Mouse (Mus musculus) forebrain, embryonic 12.5 days (tissue): Measurements from ENCODE around the gene Chchd10. TPM values are rescaled to one million over a fixed set of nuclear protein-coding genes. Genes with fewer than 3 reads are reported as not detected.

Experiments used
- ATAC-seq: fragments of 200-750 bp; cut with Nextera tagmentation; 2 replicates; pipeline ENCODE4 v1.8.0; 2017; ENCODE audit warnings: moderate TSS enrichment; ENCODE audit not compliant: low FRiP score
- H3K27ac ChIP-seq: fragments of 300-500 bp; sonication (generic); 2 replicates; pipeline ENCODE4 v1.5.1; 2016; ENCODE audit warnings: mild to moderate bottlenecking
- H3K27me3 ChIP-seq: fragments of 300-500 bp; sonication (generic); 2 replicates; pipeline ENCODE4 v1.6.1; 2016; ENCODE audit warnings: mild to moderate bottlenecking
- H3K36me3 ChIP-seq: fragments of 300-500 bp; sonication (generic); replicated peaks from 2 replicates; pipeline ENCODE4 v1.6.1; 2016; ENCODE audit warnings: mild to moderate bottlenecking
- H3K4me1 ChIP-seq: fragments of 300-500 bp; sonication (generic); 2 replicates; pipeline ENCODE4 v1.6.1; 2016
- H3K4me2 ChIP-seq: fragments of 300-500 bp; sonication (generic); 2 replicates; pipeline ENCODE4 v1.6.1; 2016; ENCODE audit warnings: mild to moderate bottlenecking, moderate library complexity
- H3K4me3 ChIP-seq: fragments of 300-500 bp; sonication (generic); replicated peaks from 2 replicates; pipeline ENCODE4 v1.5.1; 2016; ENCODE audit warnings: mild to moderate bottlenecking
- H3K9ac ChIP-seq: fragments of 300-500 bp; sonication (generic); 2 replicates; pipeline ENCODE4 v1.6.1; 2016; ENCODE audit warnings: mild to moderate bottlenecking
- H3K9me3 ChIP-seq: fragments of 300-500 bp; sonication (generic); 2 replicates; pipeline ENCODE4 v1.6.1; 2016
- WGBS: fragments of 180-500 bp; shearing (Covaris S2); methylation state at CpG from one replicate; pipeline ENCODE4 v1.1.7; 2016; 5-methylcytosine and 5-hydroxymethylcytosine counted together
- polyA plus RNA-seq: library from polyadenylated mRNA; unstranded; fragments of >200 nt; fragmentation: Nextera tagmentation; extraction: Ambion mirVana; gene quantifications from 2 replicates; pipeline ENCODE4 v1.2.1, GENCODE M21; 2016

Chchd10 gene
- polyA plus RNA-seq, 1 experiment from 2014 or later: 7.6 TPM

GRCm38 (mm10) chr10:75931311-75931710 lies 1.6 kb upstream of the Chchd10 start:
- Histone ChIP-seq H3K4me2 (peak overlapping the region; percentile 92), H3K27me3 (peaks cover 68% of the 10 kb centered on the region), H3K9me3 (no peaks in the 10 kb centered on the region), H3K4me3 (peak overlapping the region; percentile 57), H3K36me3 (peaks cover 14% of the 10 kb centered on the region), H3K27ac (no peak overlapping the region), H3K4me1 (peaks cover 48% of the 10 kb centered on the region), H3K9ac (peak overlapping the region; percentile 86)
- WGBS: 23% methylated on average over 7 of the region's 7 CpGs
- ATAC-seq: no peak

- ATAC-seq: peak; percentile 74
- peak overlapping the region; percentile 14 for H3K27ac ChIP-seq
- WGBS: under 1% methylated on average over 35 of the region's 44 CpGs
- H3K9ac ChIP-seq: peak overlapping the region; percentile 86
- H3K4me2 ChIP-seq: peak overlapping the region; percentile 92
- H3K4me1 ChIP-seq: peaks cover 48% of the 10 kb centered on the region
- peaks cover 76% of the 10 kb centered on the region for H3K27me3 ChIP-seq
- H3K9me3 ChIP-seq: no peaks in the 10 kb centered on the region
- H3K4me3 ChIP-seq: peak overlapping the region; percentile 57
- peaks cover 10% of the 10 kb centered on the region for H3K36me3 ChIP-seq
These were observed 750 bp upstream of the Chchd10 start for GRCm38 (mm10) chr10:75932081-75932678.

- 81% methylated on average over 1 of the region's 1 CpGs for WGBS
- H3K9me3 ChIP-seq: no peaks in the 10 kb centered on the region
- H3K4me1 ChIP-seq: peaks cover 46% of the 10 kb centered on the region
- H3K9ac ChIP-seq: no peak overlapping the region
- H3K27me3 ChIP-seq: peaks cover 83% of the 10 kb centered on the region
- H3K4me2 ChIP-seq: peak overlapping the region; percentile 91
- no peaks in the 10 kb centered on the region for H3K36me3 ChIP-seq
- peak overlapping the region; percentile 53; the same call in 1 of the 2 replicates for H3K4me3 ChIP-seq
- no peak for ATAC-seq
- no peak overlapping the region for H3K27ac ChIP-seq
These were observed 2.1 kb downstream of the Chchd10 start for GRCm38 (mm10) chr10:75934991-75935390.

- peak within 1 kb of the TSS; percentile 91 for H3K4me2 ChIP-seq
- H3K27me3 ChIP-seq: peaks cover 76% of the 10 kb centered on the region
- H3K9me3 ChIP-seq: no peaks in the 10 kb centered on the region
- H3K36me3 ChIP-seq: no peaks in the 10 kb centered on the region
- peak within 1 kb of the TSS; percentile 56 for H3K9ac ChIP-seq
- H3K4me3 ChIP-seq: peak within 1 kb of the TSS; percentile 53
- peak; percentile 64 for ATAC-seq
- no peak within 1 kb of the TSS for H3K27ac ChIP-seq
- peaks cover 41% of the 10 kb centered on the region for H3K4me1 ChIP-seq
- 1% methylated on average over 51 of the region's 51 CpGs for WGBS
These were observed 3.0 kb downstream of the Chchd10 start, which contains the start of gene Mmp11 for GRCm38 (mm10) chr10:75935680-75936541. Mmp11 (minus strand) TSS chr10:75936496.

GRCm38 (mm10) chr10:75936909-75937667 lies 4.2 kb downstream of the Chchd10 start:
- Histone ChIP-seq H3K9ac (no peak overlapping the region), H3K27me3 (peaks cover 71% of the 10 kb centered on the region), H3K27ac (no peak overlapping the region), H3K4me1 (peaks cover 31% of the 10 kb centered on the region), H3K36me3 (no peaks in the 10 kb centered on the region), H3K4me2 (no peak overlapping the region), H3K9me3 (no peaks in the 10 kb centered on the region), H3K4me3 (no peak overlapping the region)
- WGBS: 34% methylated on average over 18 of the region's 18 CpGs
- ATAC-seq: no peak

GRCm38 (mm10) chr10:75937851-75938643 lies 5.1 kb downstream of the Chchd10 start:
- H3K9ac ChIP-seq: no peak overlapping the region
- H3K36me3 ChIP-seq: no peaks in the 10 kb centered on the region
- H3K9me3 ChIP-seq: no peaks in the 10 kb centered on the region
- WGBS: 58% methylated on average over 10 of the region's 10 CpGs
- H3K27me3 ChIP-seq: peaks cover 65% of the 10 kb centered on the region
- no peak overlapping the region for H3K4me3 ChIP-seq
- no peak overlapping the region for H3K4me2 ChIP-seq
- H3K27ac ChIP-seq: no peak overlapping the region
- ATAC-seq: no peak
- peaks cover 21% of the 10 kb centered on the region for H3K4me1 ChIP-seq

GRCm38 (mm10) chr10:75939481-75940234 lies 6.7 kb downstream of the Chchd10 start:
- no peaks in the 10 kb centered on the region for H3K9me3 ChIP-seq
- peaks cover 30% of the 10 kb centered on the region for H3K4me1 ChIP-seq
- no peak overlapping the region for H3K9ac ChIP-seq
- no peak overlapping the region for H3K4me2 ChIP-seq
- 46% methylated on average over 9 of the region's 9 CpGs for WGBS
- H3K36me3 ChIP-seq: no peaks in the 10 kb centered on the region
- H3K27ac ChIP-seq: no peak overlapping the region
- no peak for ATAC-seq
- peaks cover 54% of the 10 kb centered on the region for H3K27me3 ChIP-seq
- H3K4me3 ChIP-seq: no peak overlapping the region

GRCm38 (mm10) chr10:75940520-75940919 lies 7.6 kb downstream of the Chchd10 start, which contains the start of gene Gm867:
Gm867 (minus strand) TSS chr10:75940672.
- peaks cover 45% of the 10 kb centered on the region for H3K27me3 ChIP-seq
- WGBS: 83% methylated on average over 5 of the region's 5 CpGs
- no peak for ATAC-seq

GRCm38 (mm10) chr10:75941042-75941824 lies 8.3 kb downstream of the Chchd10 start:
- Histone ChIP-seq H3K36me3 (no peaks in the 10 kb centered on the region), H3K4me3 (no peak overlapping the region), H3K9me3 (no peaks in the 10 kb centered on the region), H3K27ac (no peak overlapping the region), H3K4me1 (peaks cover 17% of the 10 kb centered on the region), H3K27me3 (peaks cover 38% of the 10 kb centered on the region), H3K9ac (no peak overlapping the region), H3K4me2 (no peak overlapping the region)
- no peak for ATAC-seq
- 60% methylated on average over 9 of the region's 9 CpGs for WGBS

More at GRCm38 (mm10) chr10:75940520-75940919, 7.6 kb downstream of the Chchd10 start, which contains the start of gene Gm867:
- H3K4me2 ChIP-seq: no peak within 1 kb of the TSS
- H3K9me3 ChIP-seq: no peaks in the 10 kb centered on the region
- no peak within 1 kb of the TSS for H3K9ac ChIP-seq
- H3K36me3 ChIP-seq: no peaks in the 10 kb centered on the region
- no peak within 1 kb of the TSS for H3K27ac ChIP-seq
- no peak within 1 kb of the TSS for H3K4me3 ChIP-seq
- peaks cover 25% of the 10 kb centered on the region for H3K4me1 ChIP-seq

GRCm38 (mm10) chr10:75942736-75943477 lies 10.0 kb downstream of the Chchd10 start, which contains the start of gene Vpreb3:
Vpreb3 (plus strand) TSS chr10:75943057.
- no peak within 1 kb of the TSS for H3K4me3 ChIP-seq
- no peak within 1 kb of the TSS for H3K4me2 ChIP-seq
- 84% methylated on average over 15 of the region's 15 CpGs for WGBS
- no peak within 1 kb of the TSS for H3K27ac ChIP-seq
- peaks cover 21% of the 10 kb centered on the region for H3K27me3 ChIP-seq
- H3K9me3 ChIP-seq: no peaks in the 10 kb centered on the region
- no peaks in the 10 kb centered on the region for H3K36me3 ChIP-seq
- ATAC-seq: no peak
- H3K4me1 ChIP-seq: peaks cover 16% of the 10 kb centered on the region
- no peak within 1 kb of the TSS for H3K9ac ChIP-seq
